Mouse (Mus musculus) fibroblast of lung, adult 2 months (primary cell): Measurements from ENCODE around the gene Zscan26.
"Not testable (repeated sequence)": the region's sequence is repeated elsewhere in the genome, so short reads cannot be mapped to it uniquely, and the experiment has no call there.

Experiments
- DNase-seq: peaks from one replicate; pipeline ENCODE4 v3.0.0-alpha.2; 2011; ENCODE audit warnings: low read depth

Zscan26 gene

GRCm38 (mm10) chr13:21423301-21423700, 30.2 kb downstream of the Zscan26 start:
- no peak for DNase-seq

GRCm38 (mm10) chr13:21418865-21419264, 34.7 kb downstream of the Zscan26 start:
- no peak for DNase-seq

GRCm38 (mm10) chr13:21417298-21418010, 36.1 kb downstream of the Zscan26 start:
- peak; percentile 67 for DNase-seq

- no peak for DNase-seq
These were observed 37.8 kb downstream of the Zscan26 start for GRCm38 (mm10) chr13:21415750-21416149.

GRCm38 (mm10) chr13:21415266-21415665, 38.3 kb downstream of the Zscan26 start:
- DNase-seq, result no peak

GRCm38 (mm10) chr13:21414231-21415212, 39.0 kb downstream of the Zscan26 start:
- no peak for DNase-seq

GRCm38 (mm10) chr13:21408805-21409459, 44.6 kb downstream of the Zscan26 start:
- no peak for DNase-seq

GRCm38 (mm10) chr13:21407969-21408804, 45.3 kb downstream of the Zscan26 start:
- DNase-seq, result peak; percentile 85

GRCm38 (mm10) chr13:21407341-21407740, 46.2 kb downstream of the Zscan26 start:
- DNase-seq, result no peak

- no peak for DNase-seq
These were observed 50.7 kb downstream of the Zscan26 start for GRCm38 (mm10) chr13:21402848-21403247.

GRCm38 (mm10) chr13:21402287-21402846, 51.2 kb downstream of the Zscan26 start, which contains the start of gene Zkscan3:
Gene Zkscan3 (minus strand): TSS chr13:21402755.
- DNase-seq, result peak; percentile 41

GRCm38 (mm10) chr13:21401636-21402286, 51.8 kb downstream of the Zscan26 start:
- no peak for DNase-seq

- DNase-seq, result no peak
These were observed 52.4 kb downstream of the Zscan26 start for GRCm38 (mm10) chr13:21401166-21401565.

- DNase-seq, result no peak
These were observed 56.0 kb downstream of the Zscan26 start for GRCm38 (mm10) chr13:21397486-21397885.

- DNase-seq, result not testable (repeated sequence)
These were observed 57.5 kb downstream of the Zscan26 start for GRCm38 (mm10) chr13:21396048-21396447.

- DNase-seq, result no peak
These were observed 57.9 kb downstream of the Zscan26 start for GRCm38 (mm10) chr13:21395623-21396022.

GRCm38 (mm10) chr13:21395211-21395610, 58.3 kb downstream of the Zscan26 start:
- DNase-seq, result no peak
